ENCODE assay signal across 29 mouse cellular contexts in the genomic region with DNA sequence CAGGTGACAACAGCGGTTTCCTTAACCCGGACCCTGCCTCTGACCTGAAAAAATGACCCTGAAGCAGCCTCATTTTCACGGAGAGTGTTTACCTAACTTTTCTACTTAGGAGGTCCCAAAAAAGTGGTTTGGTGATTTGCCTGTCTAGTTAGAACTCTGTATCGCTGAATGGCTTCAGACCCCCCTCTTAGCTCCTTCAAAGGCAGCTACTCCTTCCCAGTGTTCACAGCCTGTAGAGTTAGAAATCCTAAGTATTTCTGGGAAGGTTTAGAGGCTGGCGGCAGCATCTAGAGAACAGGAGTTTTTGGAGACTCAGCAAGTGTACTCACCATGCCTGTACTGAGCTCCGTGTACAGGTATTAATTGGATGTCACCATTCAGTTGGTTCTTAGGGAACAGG. TPM values are rescaled to one million over a fixed set of nuclear protein-coding genes. Genes with fewer than 3 reads are reported as not detected.
DNase-seq lines count a peak whose midpoint lies in the region; ATAC-seq lines count a peak whose summit lies in the region.
"Had no signal": no experiment of that assay in that cellular context is flagged by ENCODE, and none has a peak within 500 bp of the region (broad histone marks: within the 10 kb centered on the region; RNA-seq: fewer than 3 reads in every experiment).

No protein-coding gene starts in this region.

- H3K36me3 ChIP-seq in heart, embryonic 13.5 days, result no peaks in the 10 kb centered on the region
- H3K36me3 ChIP-seq in embryonic facial prominence, embryonic 14.5 days (ENCODE audit: control insufficient read depth, insufficient read depth, low read length), result no peaks in the 10 kb centered on the region
- H3K36me3 ChIP-seq: forebrain, embryonic 12.5 days; G1E; hindbrain, embryonic 15.5 days; intestine, embryonic 15.5 days; liver, embryonic 13.5 days; midbrain, embryonic 13.5 days had no signal

- intact Hi-C loops in heart, postnatal 36 days (cut with DNase I), result no loop called here

- peak overlapping the region; percentile 15; the same call in 1 of the 2 replicates for H3K9ac ChIP-seq in heart, embryonic 13.5 days
- H3K9ac ChIP-seq in embryonic facial prominence, embryonic 14.5 days (ENCODE audit: low read depth, low read length), result no peak overlapping the region
- H3K9ac ChIP-seq: forebrain, embryonic 12.5 days; hindbrain, embryonic 15.5 days; intestine, embryonic 15.5 days; liver, embryonic 13.5 days; midbrain, embryonic 13.5 days had no signal

- H3K4me3 ChIP-seq in heart, embryonic 13.5 days, result peak overlapping the region; percentile 27
- H3K4me3 ChIP-seq in embryonic facial prominence, embryonic 14.5 days (ENCODE audit: low read depth, low read length), result no peak overlapping the region; the same call in 1 of the 2 replicates
- H3K4me3 ChIP-seq: erythroblast, embryonic 14.5 days; forebrain, embryonic 12.5 days; hindbrain, embryonic 15.5 days; intestine, embryonic 15.5 days; liver, embryonic 13.5 days; midbrain, embryonic 13.5 days had no signal

- no peaks in the 10 kb centered on the region for H3K9me3 ChIP-seq in heart, embryonic 13.5 days
- H3K9me3 ChIP-seq in embryonic facial prominence, embryonic 14.5 days (ENCODE audit: control insufficient read depth, low read length), result no peaks in the 10 kb centered on the region
- H3K9me3 ChIP-seq: forebrain, embryonic 12.5 days; hindbrain, embryonic 15.5 days; intestine, embryonic 15.5 days; liver, embryonic 13.5 days; midbrain, embryonic 13.5 days had no signal

- DNase-seq in heart, postnatal 36 days, result no peak
- peak; percentile 10 for DNase-seq in testis, postnatal 10 days (ENCODE audit: low spot score)
- no peak for DNase-seq in testis, postnatal 14 days (ENCODE audit: low spot score)
- DNase-seq in embryonic facial prominence, embryonic 14.5 days (ENCODE audit: low spot score), result no peak
- DNase-seq in right cerebral cortex, adult 2 months (ENCODE audit: low spot score in 2 of 2), result no peak
- DNase-seq: adrenal gland, adult 2 months; B cell, adult 2 months; cerebellum, adult 11 months; cerebellum, adult 9-11 months; gastrocnemius, postnatal 36 days; heart, postnatal 4 days; kidney, postnatal 36 days; liver, embryonic 13.5 days; lung, adult 2 months; lung, postnatal 14 days; thymus, postnatal 36 days had no signal

- H3K4me2 ChIP-seq in heart, embryonic 13.5 days, result peak overlapping the region; percentile 56
- H3K4me2 ChIP-seq in embryonic facial prominence, embryonic 14.5 days (ENCODE audit: low read depth, low read length), result peak overlapping the region; percentile 25
- H3K4me2 ChIP-seq: forebrain, embryonic 12.5 days; hindbrain, embryonic 15.5 days; intestine, embryonic 15.5 days; liver, embryonic 13.5 days; midbrain, embryonic 13.5 days had no signal

- no peak overlapping the region for H3K27ac ChIP-seq in heart, embryonic 13.5 days (replicated peaks)
- no peak overlapping the region for H3K27ac ChIP-seq in embryonic facial prominence, embryonic 14.5 days (replicated peaks; ENCODE audit: low read depth, low read length)
- H3K27ac ChIP-seq: forebrain, embryonic 12.5 days; hindbrain, embryonic 15.5 days; intestine, embryonic 15.5 days; liver, embryonic 13.5 days; midbrain, embryonic 13.5 days had no signal

- H3K4me1 ChIP-seq in heart, embryonic 13.5 days, result peaks cover 33% of the 10 kb centered on the region
- H3K4me1 ChIP-seq in embryonic facial prominence, embryonic 14.5 days (ENCODE audit: control insufficient read depth, insufficient read depth, low read length), result no peaks in the 10 kb centered on the region
- H3K4me1 ChIP-seq: hindbrain, embryonic 15.5 days; liver, embryonic 13.5 days had no signal

- 3% methylated on average over 6 of the region's 6 CpGs for WGBS in heart, embryonic 13.5 days
- WGBS in embryonic facial prominence, embryonic 14.5 days, result 2% methylated on average over 6 of the region's 6 CpGs

- peaks cover 75% of the 10 kb centered on the region for H3K27me3 ChIP-seq in heart, embryonic 13.5 days (replicated peaks)
- H3K27me3 ChIP-seq in embryonic facial prominence, embryonic 14.5 days (replicated peaks; ENCODE audit: control insufficient read depth, insufficient read depth, low read length), result peaks cover 74% of the 10 kb centered on the region
- H3K27me3 ChIP-seq: CH12.LX, Patski had no signal

- no peak for ATAC-seq in heart, embryonic 13.5 days (ENCODE audit: extremely low read depth, insufficient number of reproducible peaks, low FRiP score, low TSS enrichment)
- no peak for ATAC-seq in embryonic facial prominence, embryonic 14.5 days (ENCODE audit: low read depth)
- ATAC-seq in megakaryocyte, adult 5-6 weeks (ENCODE audit: poor library complexity, severe bottlenecking), result no peak
- ATAC-seq: intestine, embryonic 15.5 days; Patski had no signal

RNA-seq across cellular contexts. Expression of a gene that starts 27.0 kb away (rescaled TPM):
- 29.2 and 30.1 TPM in 2 replicates for polyA plus RNA-seq in heart, embryonic 13.5 days (2015; fragmentation: Nextera tagmentation; extraction: Ambion mirVana)
- total RNA-seq in heart, postnatal 36 days (2021), result 1 to 10 TPM in 1 of 2 experiments, under 1 TPM in 1; 0.43 to 1.1 TPM
- polyA plus RNA-seq in embryonic facial prominence, embryonic 14.5 days (2014; fragmentation: Nextera tagmentation; extraction: Ambion mirVana), result 37.7 and 38.6 TPM in 2 replicates
- not detected in 2 replicates for total RNA-seq in megakaryocyte, adult 5-6 weeks (2015)
- not detected in 2 replicates for total RNA-seq in megakaryocyte, adult 5-6 weeks (2017)
- total RNA-seq: CH12.LX; left cerebral cortex, postnatal 14 days had no signal
- polyA plus RNA-seq: cortical plate, adult 2 months; erythroblast, embryonic 14.5 days; G1E; spleen, adult 2 months had no signal
